Comparison of ENCODE assay signal across 9 mouse cellular contexts in genomic region chr10:21465806-21466377, GRCm38 (mm10).
DNase-seq lines count a peak whose midpoint lies in the region; ATAC-seq and TF ChIP-seq lines count a peak whose summit lies in the region.
"Had no signal": no experiment of that assay in that cellular context is flagged by ENCODE, and none has a peak within 500 bp of the region (broad histone marks: within the 10 kb centered on the region; RNA-seq: fewer than 3 reads in every experiment).

No protein-coding gene starts in this region.

- H3K4me1 ChIP-seq in hindbrain, embryonic 14.5 days (replicated peaks; ENCODE audit: control insufficient read depth, insufficient read depth, low read length), result no peaks in the 10 kb centered on the region; the same call in 1 of the 2 replicates
- peaks cover 4% of the 10 kb centered on the region; the same call in 1 of the 2 replicates for H3K4me1 ChIP-seq in hindbrain, embryonic 10.5 days (replicated peaks)
- H3K4me1 ChIP-seq in forebrain, embryonic 14.5 days (ENCODE audit: control insufficient read depth, insufficient read depth, low read length), result no peaks in the 10 kb centered on the region
- H3K4me1 ChIP-seq in small intestine, adult 2 months (ENCODE audit: control insufficient read depth, insufficient read depth, insufficient read length, low read length), result peaks cover 17% of the 10 kb centered on the region

- TF ChIP-seq CTCF in small intestine, adult 2 months (IDR thresholded peaks at IDR 0.05; ENCODE audit: extremely low read depth, insufficient read length, insufficient replicate concordance, low read depth, low read length), result no peak

- no peak overlapping the region for H3K4me3 ChIP-seq in hindbrain, embryonic 14.5 days (replicated peaks; ENCODE audit: low read length)
- H3K4me3 ChIP-seq in hindbrain, embryonic 10.5 days, result no peak overlapping the region
- H3K4me3 ChIP-seq in forebrain, embryonic 14.5 days (ENCODE audit: low read depth, low read length), result no peak overlapping the region
- no peak overlapping the region for H3K4me3 ChIP-seq in small intestine, adult 2 months (ENCODE audit: low read depth, low read length)
- H3K4me3 ChIP-seq: erythroblast, embryonic 14.5 days had no signal

- no peak for TF ChIP-seq POLR2A in small intestine, adult 2 months (IDR thresholded peaks at IDR 0.05; ENCODE audit: low read depth, low read length)

- no peaks in the 10 kb centered on the region for H3K36me3 ChIP-seq in hindbrain, embryonic 14.5 days (replicated peaks; ENCODE audit: control insufficient read depth, insufficient read depth)
- no peaks in the 10 kb centered on the region for H3K36me3 ChIP-seq in hindbrain, embryonic 10.5 days
- H3K36me3 ChIP-seq in forebrain, embryonic 14.5 days (ENCODE audit: control insufficient read depth, insufficient read depth, low read length), result no peaks in the 10 kb centered on the region
- H3K36me3 ChIP-seq in small intestine, adult 2 months (ENCODE audit: control insufficient read depth, insufficient read depth, low read length), result no peaks in the 10 kb centered on the region
- H3K36me3 ChIP-seq: G1E had no signal

- peaks cover 18% of the 10 kb centered on the region for H3K27me3 ChIP-seq in hindbrain, embryonic 14.5 days (ENCODE audit: control insufficient read depth, insufficient read depth, low read length)
- H3K27me3 ChIP-seq in hindbrain, embryonic 10.5 days (ENCODE audit: insufficient read depth, poor library complexity, severe bottlenecking), result peaks cover 40% of the 10 kb centered on the region
- H3K27me3 ChIP-seq in forebrain, embryonic 14.5 days (replicated peaks; ENCODE audit: control insufficient read depth, insufficient read depth, low read length), result no peaks in the 10 kb centered on the region
- H3K27me3 ChIP-seq in small intestine, adult 2 months (ENCODE audit: control insufficient read depth, insufficient read depth, low read length), result no peaks in the 10 kb centered on the region

- H3K9ac ChIP-seq in hindbrain, embryonic 14.5 days, result no peak overlapping the region
- no peak overlapping the region for H3K9ac ChIP-seq in forebrain, embryonic 14.5 days (ENCODE audit: low read length)

- no peak overlapping the region for H3K27ac ChIP-seq in hindbrain, embryonic 14.5 days
- no peak overlapping the region for H3K27ac ChIP-seq in hindbrain, embryonic 10.5 days
- H3K27ac ChIP-seq in forebrain, embryonic 14.5 days (ENCODE audit: low read depth, low read length), result no peak overlapping the region
- peak overlapping the region; percentile 10; the same call in 1 of the 2 replicates for H3K27ac ChIP-seq in small intestine, adult 2 months (ENCODE audit: insufficient read depth, low read depth, low read length)

- no peak for DNase-seq in hindbrain, embryonic 14.5 days (ENCODE audit: low spot score)
- no peak for DNase-seq in hindbrain, embryonic 10.5 days (ENCODE audit: low spot score)
- peak; percentile 13 for DNase-seq in lung, postnatal 10 days
- DNase-seq in lung, postnatal 14 days, result no peak
- DNase-seq in forebrain, embryonic 14.5 days (ENCODE audit: low spot score), result no peak
- DNase-seq in ovary, postnatal 14 days (ENCODE audit: low spot score), result no peak

- whole genome bisulfite sequencing in hindbrain, embryonic 14.5 days, result 74% methylated on average over 7 of the region's 7 CpGs
- WGBS in hindbrain, embryonic 10.5 days, result 71% methylated on average over 7 of the region's 7 CpGs
- 57% methylated on average over 7 of the region's 7 CpGs for WGBS in forebrain, embryonic 14.5 days
- 55% methylated on average over 7 of the region's 7 CpGs for WGBS in small intestine, adult 2 months

- ATAC-seq in hindbrain, embryonic 14.5 days (ENCODE audit: low FRiP score), result peak; percentile 47; the same call in 1 of the 2 replicates
- ATAC-seq in forebrain, embryonic 14.5 days, result peak; percentile 42

- no peaks in the 10 kb centered on the region for H3K9me3 ChIP-seq in hindbrain, embryonic 14.5 days (ENCODE audit: control insufficient read depth, low read length)
- no peaks in the 10 kb centered on the region for H3K9me3 ChIP-seq in hindbrain, embryonic 10.5 days
- no peaks in the 10 kb centered on the region for H3K9me3 ChIP-seq in forebrain, embryonic 14.5 days (replicated peaks; ENCODE audit: control insufficient read depth, low read length)
- H3K9me3 ChIP-seq: G1E had no signal

- H3K4me2 ChIP-seq in hindbrain, embryonic 14.5 days (replicated peaks), result 0 out of 2 replicates have a peak overlapping the region, but pooled peaks have one; percentile 0
- H3K4me2 ChIP-seq in forebrain, embryonic 14.5 days (ENCODE audit: low read length), result no peak overlapping the region
